Mouse (Mus musculus) kidney, embryonic 16.5 days (tissue): ENCODE measurements around the gene Hist2h3b. TPM values are rescaled to one million over a fixed set of nuclear protein-coding genes. Genes with fewer than 3 reads are reported as not detected.
"Not testable (repeated sequence)": the region's sequence is repeated elsewhere in the genome, so short reads cannot be mapped to it uniquely, and the experiment has no call there.

Experiments
- ATAC-seq: fragments of 200-750 bp; cut with Nextera tagmentation; 2 replicates; pipeline ENCODE4 v1.8.0; 2017; ENCODE audit warnings: moderate TSS enrichment; ENCODE audit not compliant: low FRiP score, low TSS enrichment
- H3K27ac ChIP-seq: fragments of 300-500 bp; sonication (generic); 2 replicates; pipeline ENCODE4 v1.5.1; 2014; ENCODE audit warnings: low read length
- H3K27me3 ChIP-seq: fragments of 300-500 bp; sonication (generic); 2 replicates; pipeline ENCODE4 v1.6.1; 2014; ENCODE audit warnings: low read length, control low read depth, mixed read lengths; ENCODE audit not compliant: insufficient read depth
- H3K36me3 ChIP-seq: fragments of 300-500 bp; sonication (generic); 2 replicates; pipeline ENCODE4 v1.6.1; 2014; ENCODE audit warnings: low read length, control low read depth, mixed read lengths; ENCODE audit not compliant: insufficient read depth
- H3K4me1 ChIP-seq: fragments of 300-500 bp; sonication (generic); 2 replicates; pipeline ENCODE4 v1.6.1; 2014; ENCODE audit warnings: low read length, control low read depth, mixed read lengths; ENCODE audit not compliant: insufficient read depth
- H3K4me2 ChIP-seq: fragments of 300-500 bp; sonication (generic); replicated peaks from 2 replicates; pipeline ENCODE4 v1.6.1; 2014; ENCODE audit warnings: low read depth, low read length
- H3K4me3 ChIP-seq: fragments of 300-500 bp; sonication (generic); 2 replicates; pipeline ENCODE4 v1.5.1; 2014; ENCODE audit warnings: mild to moderate bottlenecking, low read length
- H3K9ac ChIP-seq: fragments of 300-500 bp; sonication (generic); replicated peaks from 2 replicates; pipeline ENCODE4 v1.6.1; 2014; ENCODE audit warnings: low read length
- H3K9me3 ChIP-seq: fragments of 300-500 bp; sonication (generic); 2 replicates; pipeline ENCODE4 v1.6.1; 2016; ENCODE audit warnings: low read length, control low read depth
- WGBS: fragments of 180-500 bp; shearing (Covaris S2); extraction: QIAGEN DNeasy Blood & Tissue Kit; methylation state at CpG from one replicate; pipeline ENCODE4 v1.1.7; 2014; 5-methylcytosine and 5-hydroxymethylcytosine counted together
- polyA plus RNA-seq: library from polyadenylated mRNA; unstranded; fragments of >200 nt; fragmentation: Nextera tagmentation; extraction: Ambion mirVana; gene quantifications from 2 replicates; pipeline ENCODE4 v1.2.1, GENCODE M21; 2015

Hist2h3b gene
- polyA plus RNA-seq, 1 experiment from 2014 or later, result 35.4 TPM

DNA sequence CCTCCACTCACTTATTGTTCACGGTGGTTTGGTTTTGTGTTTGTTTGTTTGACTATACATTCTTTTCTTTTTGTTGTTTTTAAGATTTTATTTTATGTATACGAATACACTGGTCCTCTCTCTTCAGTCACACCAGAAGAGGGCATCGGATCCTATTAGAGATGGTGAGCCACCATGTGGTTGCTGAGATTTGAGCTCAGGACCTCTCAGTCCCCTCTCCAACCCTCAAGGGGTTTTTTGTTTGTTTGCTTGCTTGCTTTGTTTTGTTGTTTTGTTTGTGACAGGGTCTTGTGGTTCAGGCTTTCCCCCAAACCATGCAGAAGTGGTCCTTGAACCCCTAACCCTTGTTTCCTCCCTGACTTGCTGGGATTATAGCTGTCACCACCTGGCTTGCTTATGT is 6.8 kb upstream of the Hist2h3b start:
- ATAC-seq, result no peak
- H3K4me2 ChIP-seq, result peak overlapping the region; percentile 79
- no peaks in the 10 kb centered on the region for H3K27me3 ChIP-seq
- no peaks in the 10 kb centered on the region for H3K36me3 ChIP-seq
- peak overlapping the region; percentile 55 for H3K4me3 ChIP-seq
- H3K9me3 ChIP-seq, result no peaks in the 10 kb centered on the region
- H3K27ac ChIP-seq, result peak overlapping the region; percentile 99
- H3K4me1 ChIP-seq, result peaks cover 20% of the 10 kb centered on the region
- WGBS, result 60% methylated on average over 3 of the region's 3 CpGs
- peak overlapping the region; percentile 85 for H3K9ac ChIP-seq

- peak overlapping the region; percentile 55 for H3K4me3 ChIP-seq
- no peaks in the 10 kb centered on the region for H3K27me3 ChIP-seq
- no peaks in the 10 kb centered on the region for H3K9me3 ChIP-seq
- peak overlapping the region; percentile 99 for H3K27ac ChIP-seq
- peak overlapping the region; percentile 79 for H3K4me2 ChIP-seq
- peak overlapping the region; percentile 85 for H3K9ac ChIP-seq
- H3K4me1 ChIP-seq, result peaks cover 23% of the 10 kb centered on the region
- ATAC-seq, result peak; percentile 87
- under 1% methylated on average over 19 of the region's 19 CpGs for WGBS
- H3K36me3 ChIP-seq, result no peaks in the 10 kb centered on the region
These were observed 6.1 kb upstream of the Hist2h3b start for GRCm38 (mm10) chr3:96262216-96262875.

GRCm38 (mm10) chr3:96262979-96263550 is 5.4 kb upstream of the Hist2h3b start, which contains the start of gene Hist2h4:
Hist2h4 (minus strand) TSS chr3:96263311.
- peak within 1 kb of the TSS; percentile 99 for H3K27ac ChIP-seq
- ATAC-seq, result peak; percentile 90
- H3K9me3 ChIP-seq, result no peaks in the 10 kb centered on the region
- H3K36me3 ChIP-seq, result no peaks in the 10 kb centered on the region
- no peaks in the 10 kb centered on the region for H3K27me3 ChIP-seq
- H3K4me3 ChIP-seq, result peak within 1 kb of the TSS; percentile 55
- peaks cover 30% of the 10 kb centered on the region for H3K4me1 ChIP-seq
- WGBS, result under 1% methylated on average over 40 of the region's 40 CpGs
- H3K4me2 ChIP-seq, result peak within 1 kb of the TSS; percentile 79
- H3K9ac ChIP-seq, result peak within 1 kb of the TSS; percentile 85

GRCm38 (mm10) chr3:96263558-96264403 is 4.7 kb upstream of the Hist2h3b start:
- 4% methylated on average over 27 of the region's 27 CpGs for WGBS
- peak overlapping the region; percentile 79 for H3K4me2 ChIP-seq
- H3K4me1 ChIP-seq, result peaks cover 32% of the 10 kb centered on the region
- no peaks in the 10 kb centered on the region for H3K36me3 ChIP-seq
- H3K27me3 ChIP-seq, result no peaks in the 10 kb centered on the region
- H3K27ac ChIP-seq, result peak overlapping the region; percentile 99
- peak overlapping the region; percentile 55 for H3K4me3 ChIP-seq
- peak overlapping the region; percentile 71 for H3K9ac ChIP-seq
- peak; percentile 40; the same call in 1 of the 2 replicates for ATAC-seq
- no peaks in the 10 kb centered on the region for H3K9me3 ChIP-seq

GRCm38 (mm10) chr3:96264404-96264949 is 4.0 kb upstream of the Hist2h3b start:
- 72% methylated on average over 7 of the region's 7 CpGs for WGBS
- no peak for ATAC-seq
- H3K9ac ChIP-seq, result peak overlapping the region; percentile 71

GRCm38 (mm10) chr3:96266132-96266710 is 2.2 kb upstream of the Hist2h3b start:
- H3K9ac ChIP-seq, result no peak overlapping the region
- no peak overlapping the region for H3K27ac ChIP-seq
- ATAC-seq, result no peak
- no peak overlapping the region for H3K4me2 ChIP-seq
- WGBS, result 90% methylated on average over 8 of the region's 8 CpGs
- no peaks in the 10 kb centered on the region for H3K9me3 ChIP-seq
- peaks cover 32% of the 10 kb centered on the region for H3K4me1 ChIP-seq
- no peaks in the 10 kb centered on the region for H3K27me3 ChIP-seq
- no peak overlapping the region for H3K4me3 ChIP-seq
- no peaks in the 10 kb centered on the region for H3K36me3 ChIP-seq

More at GRCm38 (mm10) chr3:96264404-96264949, 4.0 kb upstream of the Hist2h3b start:
- no peaks in the 10 kb centered on the region for H3K27me3 ChIP-seq
- no peaks in the 10 kb centered on the region for H3K36me3 ChIP-seq
- peak overlapping the region; percentile 79 for H3K4me2 ChIP-seq
- peak overlapping the region; percentile 99 for H3K27ac ChIP-seq
- no peaks in the 10 kb centered on the region for H3K9me3 ChIP-seq
- H3K4me3 ChIP-seq, result peak overlapping the region; percentile 55
- H3K4me1 ChIP-seq, result peaks cover 32% of the 10 kb centered on the region

GRCm38 (mm10) chr3:96267541-96267940 is 913 bp upstream of the Hist2h3b start:
- H3K9ac ChIP-seq, result peak overlapping the region; percentile 26
- no peaks in the 10 kb centered on the region for H3K27me3 ChIP-seq
- H3K4me3 ChIP-seq, result no peak overlapping the region
- peaks cover 24% of the 10 kb centered on the region for H3K4me1 ChIP-seq
- 76% methylated on average over 4 of the region's 4 CpGs for WGBS
- H3K27ac ChIP-seq, result peak overlapping the region; percentile 97
- H3K4me2 ChIP-seq, result 0 out of 2 replicates have a peak overlapping the region, but pooled peaks have one; percentile 50
- H3K9me3 ChIP-seq, result no peaks in the 10 kb centered on the region
- no peak for ATAC-seq
- no peaks in the 10 kb centered on the region for H3K36me3 ChIP-seq

DNA sequence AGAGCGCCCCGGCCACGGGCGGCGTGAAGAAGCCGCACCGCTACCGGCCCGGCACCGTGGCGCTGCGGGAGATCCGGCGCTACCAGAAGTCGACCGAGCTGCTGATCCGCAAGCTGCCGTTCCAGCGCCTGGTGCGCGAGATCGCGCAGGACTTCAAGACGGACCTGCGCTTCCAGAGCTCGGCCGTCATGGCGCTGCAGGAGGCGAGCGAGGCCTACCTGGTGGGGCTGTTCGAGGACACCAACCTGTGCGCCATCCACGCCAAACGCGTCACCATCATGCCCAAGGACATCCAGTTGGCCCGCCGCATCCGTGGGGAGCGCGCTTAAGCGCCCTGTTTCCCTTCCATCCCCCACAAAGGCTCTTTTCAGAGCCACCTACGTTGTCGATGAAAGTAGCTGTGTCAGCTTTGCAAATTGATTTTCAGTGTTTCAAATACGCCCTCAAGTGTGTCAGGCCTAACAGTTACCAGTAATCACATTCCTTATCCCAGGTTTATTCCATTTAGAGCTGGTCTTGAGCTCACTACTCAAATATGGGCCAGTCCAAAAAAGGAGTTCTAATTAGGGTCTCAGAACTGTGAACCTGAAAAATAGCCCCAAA is 423 bp downstream of the Hist2h3b start:
- ATAC-seq, result peak; percentile 53
- WGBS, result 2% methylated on average over 9 of the region's 44 CpGs
- peak overlapping the region; percentile 98 for H3K27ac ChIP-seq
- peaks cover 23% of the 10 kb centered on the region for H3K4me1 ChIP-seq
- H3K36me3 ChIP-seq, H3K9me3 ChIP-seq, H3K27me3 ChIP-seq: not testable (repeated sequence)
- peak overlapping the region; percentile 67 for H3K4me2 ChIP-seq
- peak overlapping the region; percentile 69 for H3K9ac ChIP-seq
- peak overlapping the region; percentile 66 for H3K4me3 ChIP-seq
